Comparison of ENCODE assay signal across 12 mouse cellular contexts in genomic region chr6:31934826-31935225, GRCm38 (mm10).
"Had no signal": no experiment of that assay in that cellular context is flagged by ENCODE, and none has a peak within 500 bp of the region (broad histone marks: within the 10 kb centered on the region; RNA-seq: fewer than 3 reads in every experiment).

No protein-coding gene starts in this region.

- ATAC-seq: midbrain, embryonic 13.5 days had no signal

- DNase-seq: kidney, adult 2 months; kidney, postnatal 25 days; layer of hippocampus, adult 9-11 months; lung, adult 18-20 months; right cerebral cortex, postnatal 25 days; thymus, adult 2 months; thymus, postnatal 25 days had no signal

- H3K36me3 ChIP-seq: kidney, embryonic 15.5 days; limb, embryonic 13.5 days; midbrain, embryonic 13.5 days had no signal

- H3K27ac ChIP-seq: kidney, embryonic 15.5 days; limb, embryonic 13.5 days; liver, embryonic 14.5 days; midbrain, embryonic 13.5 days; stomach, postnatal 0 days had no signal

- H3K9ac ChIP-seq: kidney, embryonic 15.5 days; limb, embryonic 13.5 days; liver, embryonic 14.5 days; midbrain, embryonic 13.5 days had no signal

- H3K9me3 ChIP-seq: kidney, embryonic 15.5 days; limb, embryonic 13.5 days; midbrain, embryonic 13.5 days had no signal

- H3K4me2 ChIP-seq: kidney, embryonic 15.5 days; limb, embryonic 13.5 days; midbrain, embryonic 13.5 days had no signal

- H3K4me3 ChIP-seq: kidney, embryonic 15.5 days; limb, embryonic 13.5 days; midbrain, embryonic 13.5 days had no signal
